Comparison of ENCODE assay signal across 16 mouse cellular contexts in genomic region chr4:104948886-104949285, GRCm38 (mm10). TPM values are rescaled to one million over a fixed set of nuclear protein-coding genes. Genes with fewer than 3 reads are reported as not detected.
A peak's percentile ranks its signal among the peaks of the same experiment; 100 is the strongest.
DNase-seq lines count a peak whose midpoint lies in the region; ATAC-seq and TF ChIP-seq lines count a peak whose summit lies in the region.
"Had no signal": no experiment of that assay in that cellular context is flagged by ENCODE, and none has a peak within 500 bp of the region (broad histone marks: within the 10 kb centered on the region; RNA-seq: fewer than 3 reads in every experiment).

No protein-coding gene starts in this region.

- DNase-seq in kidney, adult 2 months: peak; percentile 66
- DNase-seq in kidney, postnatal 0 days (ENCODE audit: low spot score): peak; percentile 40
- DNase-seq in lung, postnatal 14 days: peak; percentile 57
- DNase-seq in right cerebral cortex, adult 18-20 months: no peak
- no peak for DNase-seq in thymus, adult 18-20 months
- no peak for DNase-seq in left cerebral cortex, postnatal 10 days (ENCODE audit: extremely low spot score in 1 of 2, low spot score in 2 of 2)
- DNase-seq: gastrocnemius, postnatal 25 days; right cerebral cortex, postnatal 14 days had no signal

- no peak for TF ChIP-seq POLR2A in kidney, adult 2 months (IDR thresholded peaks at IDR 0.05; ENCODE audit: low read depth, low read length)

- intact Hi-C loops in left cerebral cortex, postnatal 10 days (cut with DNase I): no loop called here

- H3K36me3 ChIP-seq in kidney, adult 2 months (ENCODE audit: control insufficient read depth, insufficient read depth, low read length): no peaks in the 10 kb centered on the region
- no peaks in the 10 kb centered on the region for H3K36me3 ChIP-seq in kidney, embryonic 14.5 days (ENCODE audit: control insufficient read depth, insufficient read depth, low read length)
- no peaks in the 10 kb centered on the region for H3K36me3 ChIP-seq in kidney, postnatal 0 days (ENCODE audit: insufficient read depth, low read length)
- H3K36me3 ChIP-seq: limb, embryonic 12.5 days had no signal

- no peak overlapping the region for H3K4me3 ChIP-seq in kidney, adult 2 months (ENCODE audit: insufficient read depth, low read depth, low read length)
- no peak overlapping the region for H3K4me3 ChIP-seq in kidney, embryonic 14.5 days (ENCODE audit: low read length)
- no peak overlapping the region for H3K4me3 ChIP-seq in kidney, postnatal 0 days (replicated peaks; ENCODE audit: low read depth, low read length)
- H3K4me3 ChIP-seq: erythroblast, embryonic 14.5 days; limb, embryonic 12.5 days had no signal

- no peaks in the 10 kb centered on the region for H3K4me1 ChIP-seq in kidney, adult 2 months (ENCODE audit: control insufficient read depth, insufficient read depth, low read length)
- H3K4me1 ChIP-seq in kidney, embryonic 14.5 days (ENCODE audit: control insufficient read depth, insufficient read depth, low read length): no peaks in the 10 kb centered on the region
- no peaks in the 10 kb centered on the region for H3K4me1 ChIP-seq in kidney, postnatal 0 days (replicated peaks; ENCODE audit: insufficient read depth, low read length)
- H3K4me1 ChIP-seq: limb, embryonic 12.5 days had no signal

- no peak for TF ChIP-seq CTCF in kidney, adult 2 months (conservative IDR thresholded peaks at IDR 0.05; ENCODE audit: insufficient read depth, insufficient read length, low read depth, low read length)
- TF ChIP-seq CTCF in kidney, postnatal 0 days (IDR thresholded peaks at IDR 0.05; ENCODE audit: low read depth): no peak

- 53% methylated on average over 4 of the region's 4 CpGs for WGBS in kidney, adult 2 months
- 52% methylated on average over 4 of the region's 4 CpGs for WGBS in kidney, embryonic 14.5 days
- WGBS in kidney, postnatal 0 days: 31% methylated on average over 4 of the region's 4 CpGs

- H3K27me3 ChIP-seq in kidney, adult 2 months (replicated peaks; ENCODE audit: control insufficient read depth, insufficient read depth, low read length): no peaks in the 10 kb centered on the region
- no peaks in the 10 kb centered on the region for H3K27me3 ChIP-seq in kidney, embryonic 14.5 days (ENCODE audit: control insufficient read depth, insufficient read depth, low read length)
- no peaks in the 10 kb centered on the region for H3K27me3 ChIP-seq in kidney, postnatal 0 days (ENCODE audit: insufficient read depth, low read length)
- H3K27me3 ChIP-seq: limb, embryonic 12.5 days had no signal

- H3K9me3 ChIP-seq in kidney, embryonic 14.5 days (ENCODE audit: control insufficient read depth, low read length): no peaks in the 10 kb centered on the region
- H3K9me3 ChIP-seq in kidney, postnatal 0 days (replicated peaks; ENCODE audit: low read length): no peaks in the 10 kb centered on the region
- H3K9me3 ChIP-seq: limb, embryonic 12.5 days had no signal

- H3K27ac ChIP-seq in kidney, adult 2 months (ENCODE audit: insufficient read depth, low read depth, low read length): no peak overlapping the region
- no peak overlapping the region for H3K27ac ChIP-seq in kidney, embryonic 14.5 days (ENCODE audit: low read depth, low read length)
- H3K27ac ChIP-seq in kidney, postnatal 0 days: no peak overlapping the region
- H3K27ac ChIP-seq: hindbrain, embryonic 14.5 days; limb, embryonic 12.5 days had no signal

- no peak overlapping the region for H3K9ac ChIP-seq in kidney, embryonic 14.5 days (ENCODE audit: low read depth, low read length)
- H3K9ac ChIP-seq in kidney, postnatal 0 days (ENCODE audit: low read depth, low read length): no peak overlapping the region
- H3K9ac ChIP-seq: hindbrain, embryonic 14.5 days; limb, embryonic 12.5 days had no signal

- ATAC-seq in kidney, embryonic 14.5 days (ENCODE audit: low FRiP score, low TSS enrichment): no peak
- ATAC-seq in common myeloid progenitor, adult 5-6 weeks (replicated peaks; ENCODE audit: low read depth, poor library complexity, severe bottlenecking): peak; percentile 82
- no peak for ATAC-seq in kidney, postnatal 0 days (replicated peaks; ENCODE audit: low FRiP score, low read depth)

- no peak overlapping the region for H3K4me2 ChIP-seq in kidney, embryonic 14.5 days (replicated peaks; ENCODE audit: low read depth, low read length)
- H3K4me2 ChIP-seq in kidney, postnatal 0 days (ENCODE audit: low read length): no peak overlapping the region
- H3K4me2 ChIP-seq: hindbrain, embryonic 14.5 days; limb, embryonic 12.5 days; midbrain, embryonic 11.5 days had no signal

RNA-seq across cellular contexts. Expression of gene Fyb2, which starts 35.6 kb away (rescaled TPM):
- 0.41 and 0.48 TPM in 2 replicates for polyA plus RNA-seq in kidney, adult 2 months (2012; rRNA removed)
- polyA plus RNA-seq in kidney, embryonic 14.5 days (2014; fragmentation: Nextera tagmentation; extraction: Ambion mirVana): 0.66 and 0.79 TPM in 2 replicates
- total RNA-seq in common myeloid progenitor, adult 5-6 weeks (2017): not detected in 2 replicates
- 0.87 and 1.0 TPM in 2 replicates for polyA plus RNA-seq in kidney, postnatal 0 days (2015; fragmentation: Nextera tagmentation; extraction: Ambion mirVana)
- 1 to 10 TPM; 1.8 to 2.1 TPM for total RNA-seq in left cerebral cortex, postnatal 10 days (2021)
- polyA plus RNA-seq: erythroblast, embryonic 14.5 days; neural tube, embryonic 11.5 days; stomach, embryonic 14.5 days had no signal

Comparison
In these comparisons a context has a peak if more than half of its experiments do, and no peak if none do; other contexts are left out.
1. DNase-seq: peak in kidney, adult 2 months (single experiment), kidney, postnatal 0 days (single experiment) and lung, postnatal 14 days (single experiment); none in right cerebral cortex, adult 18-20 months (single experiment), thymus, adult 18-20 months (0 of 2) and left cerebral cortex, postnatal 10 days (0 of 2).